Mouse (Mus musculus) Patski (cell line): Measurements from ENCODE around the gene Rap1gap. TPM values are rescaled to one million over a fixed set of nuclear protein-coding genes. Genes with fewer than 3 reads are reported as not detected.

ENCODE experiments used
- ATAC-seq: fragments of 100-300 bp; one replicate; pipeline ENCODE4 v1.8.0; 2021
- CTCF ChIA-PET: fragments of 350-600 bp; sonication (Branson Sonifier 250); formaldehyde crosslinking; loops from one replicate; lab custom pipeline; 2022; ENCODE audit warnings: inconsistent platforms; lab: Charles Lee
- POLR2A ChIA-PET: fragments of 350-600 bp; sonication (Branson Sonifier 250); formaldehyde crosslinking; loops from one replicate; lab custom pipeline; 2022; ENCODE audit warnings: antibody characterized with exemption, inconsistent platforms; lab: Charles Lee
- DNase-seq: peaks from one replicate; pipeline ENCODE4 v3.0.0-alpha.2; 2011; ENCODE audit warnings: low read depth, low spot score
- H3K27me3 ChIP-seq: fragments of 371-371 bp; one replicate; pipeline ENCODE4 v1.5.1; 2021
- CTCF ChIP-seq: fragments of 100-300 bp; IDR thresholded peaks from one replicate; pipeline ENCODE4 v1.5.1; 2021
- in situ Hi-C: fragments of 300-500 bp; cut with MboI; formaldehyde crosslinking; loops from 3 replicates; pipeline ENCODE4 v1.11.1; 2018; ENCODE audit warnings: low pct_unique_long_range_greater_than_20kb, mixed read lengths
- polyA plus RNA-seq: library from polyadenylated mRNA; unstranded; gene quantifications from one replicate; pipeline ENCODE4 v1.2.3, GENCODE M21; 2021

Gene Rap1gap
- polyA plus RNA-seq, 1 experiment from 2014 or later, result 48.4 TPM

GRCm38 (mm10) chr4:137722230-137722629 lies 57.7 kb downstream of the Rap1gap start:
- no peaks in the 10 kb centered on the region for H3K27me3 ChIP-seq
- DNase-seq (no peak), ATAC-seq (no peak)
- CTCF ChIA-PET, result interaction anchor here (1.0 to 1.7 kb wide), 2 partner anchors 29 to 35 kb away, joined by 3 to 6 read pairs; no protein-coding TSS in a partner anchor
- no peak for TF ChIP-seq CTCF
- in situ Hi-C loops, result no loop called here
- POLR2A ChIA-PET, result no interaction called here

GRCm38 (mm10) chr4:137722692-137723427 lies 58.3 kb downstream of the Rap1gap start:
- CTCF ChIA-PET, result interaction anchor here (1.0 to 1.7 kb wide), 2 partner anchors 29 to 36 kb away, joined by 3 to 6 read pairs; no protein-coding TSS in a partner anchor
- in situ Hi-C loops, result no loop called here
- TF ChIP-seq CTCF, result no peak
- H3K27me3 ChIP-seq, result no peaks in the 10 kb centered on the region
- POLR2A ChIA-PET, result no interaction called here
- no peak for ATAC-seq
- DNase-seq, result no peak

GRCm38 (mm10) chr4:137723527-137723926 lies 59.0 kb downstream of the Rap1gap start:
- no peak for ATAC-seq
- no peaks in the 10 kb centered on the region for H3K27me3 ChIP-seq
- no peak for TF ChIP-seq CTCF
- POLR2A ChIA-PET, result interaction anchor here (1.7 kb wide), 1 partner anchor 43 kb away, joined by 6 read pairs; no protein-coding TSS in a partner anchor
- DNase-seq, result no peak
- CTCF ChIA-PET, result interaction anchor here (1.0 to 1.2 kb wide), 3 partner anchors 48 to 112 kb away, joined by 3 read pairs; no protein-coding TSS in a partner anchor
- in situ Hi-C loops, result no loop called here

GRCm38 (mm10) chr4:137724212-137724611 lies 59.7 kb downstream of the Rap1gap start:
- ATAC-seq, result no peak
- no peaks in the 10 kb centered on the region for H3K27me3 ChIP-seq
- ChIA-PET CTCF (interaction anchor here (1.0 to 1.2 kb wide), 3 partner anchors 49 to 112 kb away, joined by 3 read pairs; no protein-coding TSS in a partner anchor), POLR2A (interaction anchor here (1.7 kb wide), 1 partner anchor 44 kb away, joined by 6 read pairs; no protein-coding TSS in a partner anchor)
- DNase-seq, result no peak
- TF ChIP-seq CTCF, result no peak
- in situ Hi-C loops, result no loop called here

GRCm38 (mm10) chr4:137724766-137725165 lies 60.2 kb downstream of the Rap1gap start:
- no peak for DNase-seq
- CTCF ChIA-PET, result interaction anchor here (0.7 to 1.9 kb wide), 5 partner anchors 39 to 111 kb away, joined by 3 to 9 read pairs (median 3); no protein-coding TSS in a partner anchor
- in situ Hi-C loops, result no loop called here

GRCm38 (mm10) chr4:137725541-137726145 lies 61.1 kb downstream of the Rap1gap start:
- POLR2A ChIA-PET, result interaction anchor here (1.7 kb wide), 1 partner anchor 46 kb away, joined by 6 read pairs; no protein-coding TSS in a partner anchor
- H3K27me3 ChIP-seq, result no peaks in the 10 kb centered on the region
- in situ Hi-C loops, result no loop called here
- no peak for TF ChIP-seq CTCF
- ATAC-seq, result no peak
- CTCF ChIA-PET, result interaction anchor here (0.7 to 1.9 kb wide), 5 partner anchors 12 to 110 kb away, joined by 3 to 9 read pairs (median 3); no protein-coding TSS in a partner anchor
- DNase-seq, result no peak

More at GRCm38 (mm10) chr4:137724766-137725165, 60.2 kb downstream of the Rap1gap start:
- no peak for ATAC-seq
- no peak for TF ChIP-seq CTCF
- POLR2A ChIA-PET, result interaction anchor here (1.7 kb wide), 1 partner anchor 45 kb away, joined by 6 read pairs; no protein-coding TSS in a partner anchor
- H3K27me3 ChIP-seq, result no peaks in the 10 kb centered on the region

GRCm38 (mm10) chr4:137726739-137727505 lies 62.4 kb downstream of the Rap1gap start:
- ATAC-seq (no peak), DNase-seq (no peak)
- ChIA-PET CTCF (interaction anchor here (1.0 to 1.9 kb wide), 2 partner anchors 11 to 51 kb away, joined by 3 to 9 read pairs; no protein-coding TSS in a partner anchor), POLR2A (no interaction called here)
- in situ Hi-C loops, result no loop called here
- TF ChIP-seq CTCF, result no peak
- no peaks in the 10 kb centered on the region for H3K27me3 ChIP-seq

- CTCF ChIA-PET, result no interaction called here
- H3K27me3 ChIP-seq, result no peaks in the 10 kb centered on the region
- DNase-seq (no peak), ATAC-seq (no peak)
- no peak for TF ChIP-seq CTCF
- in situ Hi-C loops, result no loop called here
- POLR2A ChIA-PET, result no interaction called here
Measured at GRCm38 (mm10) chr4:137727506-137728187, 63.1 kb downstream of the Rap1gap start.

GRCm38 (mm10) chr4:137728399-137729154 lies 64.1 kb downstream of the Rap1gap start:
- DNase-seq, result no peak
- ChIA-PET CTCF (interaction anchor here (1.3 to 1.7 kb wide), 3 partner anchors 56 to 102 kb away, joined by 3 to 7 read pairs (median 4); no protein-coding TSS in a partner anchor), POLR2A (interaction anchor here (0.9 kb wide), 1 partner anchor 106 kb away, joined by 3 read pairs; no protein-coding TSS in a partner anchor)
- no peak for ATAC-seq
- TF ChIP-seq CTCF, result no peak
- in situ Hi-C loops, result no loop called here
- H3K27me3 ChIP-seq, result no peaks in the 10 kb centered on the region
